Mouse (Mus musculus) small intestine, adult 2 months (tissue): ENCODE data around the gene Il25. TPM values are rescaled to one million over a fixed set of nuclear protein-coding genes. Genes with fewer than 3 reads are reported as not detected.

ENCODE experiments used
- H3K27ac ChIP-seq: fragments of 200-500 bp; 2 replicates; pipeline ENCODE4 v1.5.1; 2012; ENCODE audit warnings: low read depth, low read length, control low read depth, inconsistent platforms; ENCODE audit not compliant: insufficient read depth
- H3K27me3 ChIP-seq: fragments of 200-500 bp; 2 replicates; pipeline ENCODE4 v1.6.1; 2012; ENCODE audit warnings: mild to moderate bottlenecking, moderate library complexity, low read length, inconsistent platforms; ENCODE audit not compliant: control insufficient read depth, insufficient read depth
- H3K36me3 ChIP-seq: fragments of 200-500 bp; 2 replicates; pipeline ENCODE4 v1.6.1; 2012; ENCODE audit warnings: mild to moderate bottlenecking, low read length, control low read depth, inconsistent platforms; ENCODE audit not compliant: control insufficient read depth, insufficient read depth
- H3K4me1 ChIP-seq: fragments of 200-500 bp; 2 replicates; pipeline ENCODE4 v1.6.1; 2012; ENCODE audit warnings: low read length, inconsistent platforms, mixed read lengths; ENCODE audit not compliant: control insufficient read depth, insufficient read depth, insufficient read length
- H3K4me3 ChIP-seq: fragments of 200-500 bp; 2 replicates; pipeline ENCODE4 v1.5.1; 2012; ENCODE audit warnings: low read depth, mild to moderate bottlenecking, control low read depth, inconsistent platforms, low read length, moderate library complexity
- CTCF ChIP-seq: fragments of 200-500 bp; IDR thresholded peaks from 2 replicates; pipeline ENCODE4 v1.5.1; 2012; ENCODE audit warnings: low read depth, mild to moderate bottlenecking, control low read depth, inconsistent platforms, low read length, moderate library complexity, mixed read lengths; ENCODE audit not compliant: insufficient replicate concordance, insufficient read length; ENCODE audit errors: extremely low read depth
- POLR2A ChIP-seq: fragments of 200-500 bp; IDR thresholded peaks from 2 replicates; pipeline ENCODE4 v1.6.1; 2012; ENCODE audit warnings: low read depth, mild to moderate bottlenecking, control low read depth, inconsistent platforms, low read length, moderate library complexity
- WGBS: fragments of 180-500 bp; shearing (Covaris S2); methylation state at CpG from one replicate; pipeline ENCODE4 v1.1.7; 2018; 5-methylcytosine and 5-hydroxymethylcytosine counted together
- polyA plus RNA-seq: library from polyadenylated mRNA; depleted of rRNA; stranded (reverse); fragments of >200 nt; gene quantifications from 2 replicates; pipeline ENCODE4 v1.2.3, GENCODE M21; 2012; rRNA removed

Il25 gene
- 0.53 and 1.1 TPM in 2 replicates for polyA plus RNA-seq

DNA sequence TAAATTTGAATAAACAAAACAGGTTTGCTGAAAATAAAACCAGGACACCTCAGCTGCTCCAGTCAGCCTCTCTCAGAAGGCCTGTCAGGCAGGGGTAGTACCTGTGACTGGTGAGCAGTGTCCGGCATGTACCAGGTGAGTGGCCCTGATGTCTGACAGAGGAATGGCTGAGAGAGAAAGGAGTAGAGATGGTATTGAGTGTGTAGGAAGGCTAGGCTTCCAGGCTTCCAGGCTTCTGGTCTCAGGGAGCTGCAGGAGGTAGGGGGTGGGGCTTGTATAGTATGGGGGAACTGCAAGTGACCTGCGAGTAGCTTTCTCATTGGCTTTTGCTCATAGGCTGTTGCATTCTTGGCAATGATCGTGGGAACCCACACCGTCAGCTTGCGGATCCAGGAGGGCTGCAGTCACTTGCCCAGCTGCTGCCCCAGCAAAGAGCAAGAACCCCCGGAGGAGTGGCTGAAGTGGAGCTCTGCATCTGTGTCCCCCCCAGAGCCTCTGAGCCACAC lies at the start of gene Il25:
Il25 (plus strand) TSS at position 51 of the 506 bp plus-strand sequence.
- no peak for TF ChIP-seq POLR2A
- no peak for TF ChIP-seq CTCF
- no peaks in the 10 kb centered on the region for H3K36me3 ChIP-seq
- no peak within 1 kb of the TSS for H3K4me3 ChIP-seq
- no peak within 1 kb of the TSS for H3K27ac ChIP-seq
- no peaks in the 10 kb centered on the region for H3K4me1 ChIP-seq
- H3K27me3 ChIP-seq: peaks cover 3% of the 10 kb centered on the region; the same call in 1 of the 2 replicates
- 54% methylated on average over 6 of the region's 6 CpGs for WGBS

DNA sequence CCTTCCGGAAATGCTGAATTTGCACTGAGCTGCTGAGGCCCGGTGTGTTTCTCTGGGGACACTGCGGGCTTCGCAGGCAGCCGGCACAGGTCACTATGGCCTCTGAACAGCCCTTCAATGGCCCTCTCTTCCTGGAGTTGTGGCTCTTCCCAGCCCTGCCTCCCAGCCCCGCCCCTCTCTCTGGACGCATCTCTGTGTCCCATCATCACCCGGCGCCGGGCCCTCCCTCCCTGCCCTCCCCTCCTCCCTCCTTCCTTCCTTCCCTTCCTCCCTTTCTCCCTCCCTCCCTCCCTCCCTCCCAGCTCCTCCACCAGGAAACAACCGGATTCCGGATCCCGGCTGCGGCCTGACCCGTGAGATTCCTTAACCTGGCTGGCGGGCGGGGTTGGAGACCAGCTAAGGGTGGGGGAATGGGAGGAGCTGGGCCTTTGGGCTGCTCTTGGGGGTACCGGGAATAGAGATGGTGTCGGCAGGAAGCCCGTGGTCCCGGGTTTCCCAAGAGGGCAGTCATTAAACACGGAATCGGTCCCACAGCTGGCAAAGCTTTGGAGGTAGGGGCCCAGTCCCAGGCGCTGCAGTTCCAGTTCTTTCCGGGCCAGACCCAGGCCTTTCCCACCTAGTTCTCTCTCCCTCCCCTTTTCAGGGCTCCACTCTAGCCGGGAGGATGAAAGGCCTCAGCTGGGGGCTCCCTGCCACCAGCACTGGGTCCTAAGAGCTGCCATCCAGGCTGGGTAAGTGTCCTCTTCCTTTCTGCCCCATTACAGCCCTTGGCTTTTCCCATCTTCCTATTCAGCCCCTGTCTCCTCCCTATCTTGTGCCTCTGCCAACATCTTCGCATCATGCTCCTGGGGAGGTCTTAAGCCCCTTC lies 49.1 kb upstream of the Il25 start, which contains the start of the genes Bcl2l2 and Gm20521:
Bcl2l2 (plus strand) TSS at position 224 of the 868 bp plus-strand sequence.
Gm20521 (plus strand) TSS at position 288 of the 868 bp plus-strand sequence.
- TF ChIP-seq CTCF (no peak), POLR2A (peak; percentile 98)
- peak within 1 kb of the TSS; percentile 83 for H3K4me3 ChIP-seq
- H3K36me3 ChIP-seq: peaks cover 7% of the 10 kb centered on the region; the same call in 1 of the 2 replicates
- 2% methylated on average over 27 of the region's 27 CpGs for WGBS
- no peaks in the 10 kb centered on the region for H3K27me3 ChIP-seq
- peaks cover 11% of the 10 kb centered on the region for H3K4me1 ChIP-seq
- H3K27ac ChIP-seq: peak within 1 kb of the TSS; percentile 91

DNA sequence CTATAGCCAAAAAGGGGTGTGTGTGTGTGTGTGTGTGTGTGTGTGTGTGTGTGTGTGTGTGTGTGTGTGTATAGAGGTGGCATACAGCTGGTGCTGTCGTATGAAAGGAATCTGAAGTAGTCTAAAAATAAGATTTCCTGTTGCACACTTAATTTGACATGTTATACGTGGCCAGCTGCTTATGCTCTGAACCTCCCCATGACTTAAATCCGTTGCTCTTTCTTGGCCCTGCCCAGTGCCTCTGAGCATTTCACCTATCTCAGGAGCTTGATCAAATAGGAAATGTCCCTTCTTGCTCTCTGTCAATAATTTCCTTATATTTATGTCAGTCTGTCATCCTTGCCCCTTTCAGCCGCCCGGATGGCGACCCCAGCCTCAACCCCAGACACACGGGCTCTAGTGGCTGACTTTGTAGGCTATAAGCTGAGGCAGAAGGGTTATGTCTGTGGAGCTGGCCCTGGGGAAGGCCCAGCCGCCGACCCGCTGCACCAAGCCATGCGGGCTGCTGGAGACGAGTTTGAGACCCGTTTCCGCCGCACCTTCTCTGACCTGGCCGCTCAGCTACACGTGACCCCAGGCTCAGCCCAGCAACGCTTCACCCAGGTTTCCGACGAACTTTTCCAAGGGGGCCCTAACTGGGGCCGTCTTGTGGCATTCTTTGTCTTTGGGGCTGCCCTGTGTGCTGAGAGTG lies 48.3 kb upstream of the Il25 start:
- Histone ChIP-seq H3K4me3 (peak overlapping the region; percentile 83), H3K4me1 (peaks cover 11% of the 10 kb centered on the region), H3K27me3 (no peaks in the 10 kb centered on the region), H3K27ac (peak overlapping the region; percentile 70), H3K36me3 (peaks cover 7% of the 10 kb centered on the region; the same call in 1 of the 2 replicates)
- TF ChIP-seq CTCF: no peak
- 0 out of 2 replicates have a peak, but pooled peaks have one; percentile 7 for TF ChIP-seq POLR2A
- 32% methylated on average over 21 of the region's 21 CpGs for WGBS

DNA sequence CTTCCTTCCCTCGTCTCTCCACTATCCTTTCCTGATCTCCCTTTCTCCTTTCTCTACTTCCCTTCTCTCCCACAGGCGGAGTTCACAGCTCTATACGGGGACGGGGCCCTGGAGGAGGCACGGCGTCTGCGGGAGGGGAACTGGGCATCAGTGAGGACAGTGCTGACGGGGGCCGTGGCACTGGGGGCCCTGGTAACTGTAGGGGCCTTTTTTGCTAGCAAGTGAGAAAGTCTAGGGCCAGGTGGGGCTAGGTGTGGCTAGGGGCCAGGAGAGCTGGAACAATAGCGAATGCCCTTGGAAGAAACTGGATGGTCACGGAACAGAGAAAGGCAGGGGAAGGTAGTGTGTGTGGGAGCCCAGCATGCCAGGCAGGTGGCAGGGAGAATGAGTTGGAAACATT lies 47.2 kb upstream of the Il25 start:
- Histone ChIP-seq H3K4me3 (no peak overlapping the region), H3K27me3 (no peaks in the 10 kb centered on the region), H3K27ac (no peak overlapping the region), H3K4me1 (peaks cover 11% of the 10 kb centered on the region), H3K36me3 (peaks cover 7% of the 10 kb centered on the region; the same call in 1 of the 2 replicates)
- WGBS: 91% methylated on average over 11 of the region's 11 CpGs
- no peak for TF ChIP-seq POLR2A
- no peak for TF ChIP-seq CTCF

DNA sequence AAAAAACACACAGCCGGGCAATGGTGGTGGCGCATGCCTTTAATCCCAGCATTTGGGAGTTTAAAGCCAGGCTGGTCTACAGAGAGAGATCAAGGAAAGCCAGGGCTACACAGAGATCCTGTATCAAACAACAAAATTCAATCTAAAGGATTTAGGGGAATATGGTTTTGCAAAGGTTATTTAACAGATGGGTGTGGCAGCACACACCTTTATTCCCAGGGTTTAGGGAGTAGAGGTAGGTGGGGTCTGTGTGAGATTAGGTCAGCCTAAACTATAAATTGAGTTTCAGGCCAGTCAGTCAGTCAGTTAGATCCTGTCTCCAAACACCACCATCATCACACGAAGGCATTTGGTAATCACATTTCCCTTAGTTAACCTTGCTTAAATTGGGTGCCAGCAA lies 40.3 kb upstream of the Il25 start, which contains the start of gene Pabpn1:
Pabpn1 (plus strand) TSS at position 301 of the 400 bp plus-strand sequence.
- H3K4me1 ChIP-seq: peaks cover 2% of the 10 kb centered on the region; the same call in 1 of the 2 replicates
- H3K27me3 ChIP-seq: no peaks in the 10 kb centered on the region
- peak within 1 kb of the TSS; percentile 35; the same call in 1 of the 2 replicates for H3K27ac ChIP-seq
- whole genome bisulfite sequencing: 93% methylated on average over 3 of the region's 3 CpGs
- H3K36me3 ChIP-seq: peaks cover 11% of the 10 kb centered on the region
- TF ChIP-seq POLR2A (no peak), CTCF (no peak)
- H3K4me3 ChIP-seq: no peak within 1 kb of the TSS

DNA sequence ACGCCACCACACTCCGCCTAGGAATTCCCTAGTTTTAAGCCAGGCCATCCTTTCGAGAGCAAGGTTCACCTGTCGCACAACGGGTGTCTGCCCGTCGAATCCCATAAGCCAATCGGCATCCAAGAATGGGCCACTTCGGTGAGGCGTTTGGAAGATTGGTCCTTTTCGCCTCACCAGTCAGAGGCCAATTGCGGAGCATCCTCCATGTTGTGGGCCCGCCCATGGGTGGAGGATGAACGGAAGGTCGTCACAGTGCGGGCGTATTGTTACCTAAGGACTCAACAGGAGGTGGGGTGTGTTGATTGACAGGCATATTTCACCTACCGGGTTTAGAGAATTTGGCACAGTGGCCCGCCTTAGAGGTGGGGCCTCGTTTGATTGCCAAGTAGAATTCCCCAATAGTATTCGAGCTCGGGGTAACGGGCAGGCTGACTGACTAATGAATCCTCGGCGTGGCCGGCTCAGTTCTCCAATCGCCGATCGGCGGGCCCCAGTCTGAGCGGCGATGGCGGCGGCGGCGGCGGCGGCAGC lies 38.8 kb upstream of the Il25 start:
- Histone ChIP-seq H3K4me1 (peaks cover 2% of the 10 kb centered on the region; the same call in 1 of the 2 replicates), H3K27ac (peak overlapping the region; percentile 35; the same call in 1 of the 2 replicates), H3K36me3 (peaks cover 22% of the 10 kb centered on the region), H3K27me3 (no peaks in the 10 kb centered on the region), H3K4me3 (peak overlapping the region; percentile 91)
- TF ChIP-seq CTCF: no peak
- peak; percentile 61; the same call in 1 of the 2 replicates for TF ChIP-seq POLR2A
- under 1% methylated on average over 38 of the region's 38 CpGs for WGBS
